Mouse (Mus musculus) CD4-positive, CD25-positive, alpha-beta regulatory T cell (primary cell): ENCODE data around the gene Dll3. TPM values are rescaled to one million over a fixed set of nuclear protein-coding genes. Genes with fewer than 3 reads are reported as not detected.

ENCODE experiments used
- polyA plus RNA-seq: library from polyadenylated mRNA; unstranded; fragments of 100-300 nt; shearing (Covaris generic); gene quantifications from one replicate; pipeline ENCODE4 v1.2.1, GENCODE M21; 2017

The Dll3 gene
- not detected for polyA plus RNA-seq

GRCm38 (mm10) chr7:28301616-28302433 lies at the start of gene Dll3:
Dll3 (minus strand) TSS chr7:28302238.

GRCm38 (mm10) chr7:28350155-28350883 lies 48.3 kb upstream of the Dll3 start, which contains the start of gene Rps16:
Rps16 (plus strand) TSS chr7:28350652.

DNA sequence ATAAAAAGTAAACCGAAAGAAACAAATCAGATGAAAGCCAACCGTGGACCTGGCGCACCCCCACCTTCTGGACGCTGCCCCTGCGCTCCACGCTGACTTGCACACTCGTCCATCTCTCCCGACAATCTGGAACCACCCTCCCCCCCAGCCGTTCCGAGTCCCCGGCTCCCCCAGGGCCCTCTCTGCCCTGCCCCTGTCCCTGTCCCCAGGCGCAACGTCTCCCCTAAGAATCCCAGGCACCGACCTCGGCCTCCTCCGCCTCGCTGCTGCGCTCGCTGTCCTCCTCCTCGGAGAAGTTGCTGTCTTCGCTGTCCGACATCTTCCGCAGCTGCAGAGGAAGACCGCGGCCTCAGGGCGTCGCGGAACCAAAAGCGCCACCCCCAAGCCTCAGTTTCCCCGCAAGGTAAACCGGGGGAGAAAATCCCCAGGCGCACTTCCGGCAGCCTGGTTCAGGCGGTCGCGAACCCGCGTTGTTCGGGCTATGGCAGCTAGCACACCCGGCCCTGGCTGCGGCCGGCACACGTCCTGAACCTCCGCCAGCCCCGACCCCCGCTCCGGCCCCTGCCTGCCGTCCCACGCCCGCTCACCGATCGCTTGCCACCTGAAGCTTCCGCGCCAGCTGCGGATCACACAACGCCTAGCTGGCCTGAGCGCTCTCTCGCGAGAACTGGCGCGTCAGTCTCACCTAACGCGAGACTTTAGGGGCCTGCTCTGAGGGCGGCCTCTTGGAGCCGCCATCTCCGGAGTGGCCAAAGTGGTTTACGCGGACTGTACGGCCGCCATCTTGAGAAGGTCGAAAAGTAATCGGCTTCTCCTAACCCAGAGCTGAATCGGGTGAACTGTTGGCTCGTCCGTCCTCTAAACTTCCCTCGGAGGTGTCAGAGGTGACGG lies 36.3 kb upstream of the Dll3 start, which contains the start of gene Supt5:
Gene Supt5 (minus strand): TSS at position 639 of the 891 bp plus-strand sequence.

GRCm38 (mm10) chr7:28311926-28312543 lies 10.0 kb upstream of the Dll3 start, which contains the start of gene Timm50:
Timm50 (minus strand) TSS chr7:28312072.

GRCm38 (mm10) chr7:28290638-28291590 lies 11.1 kb downstream of the Dll3 start, which contains the start of gene Selenov:
Selenov (minus strand) TSS chr7:28291186.

DNA sequence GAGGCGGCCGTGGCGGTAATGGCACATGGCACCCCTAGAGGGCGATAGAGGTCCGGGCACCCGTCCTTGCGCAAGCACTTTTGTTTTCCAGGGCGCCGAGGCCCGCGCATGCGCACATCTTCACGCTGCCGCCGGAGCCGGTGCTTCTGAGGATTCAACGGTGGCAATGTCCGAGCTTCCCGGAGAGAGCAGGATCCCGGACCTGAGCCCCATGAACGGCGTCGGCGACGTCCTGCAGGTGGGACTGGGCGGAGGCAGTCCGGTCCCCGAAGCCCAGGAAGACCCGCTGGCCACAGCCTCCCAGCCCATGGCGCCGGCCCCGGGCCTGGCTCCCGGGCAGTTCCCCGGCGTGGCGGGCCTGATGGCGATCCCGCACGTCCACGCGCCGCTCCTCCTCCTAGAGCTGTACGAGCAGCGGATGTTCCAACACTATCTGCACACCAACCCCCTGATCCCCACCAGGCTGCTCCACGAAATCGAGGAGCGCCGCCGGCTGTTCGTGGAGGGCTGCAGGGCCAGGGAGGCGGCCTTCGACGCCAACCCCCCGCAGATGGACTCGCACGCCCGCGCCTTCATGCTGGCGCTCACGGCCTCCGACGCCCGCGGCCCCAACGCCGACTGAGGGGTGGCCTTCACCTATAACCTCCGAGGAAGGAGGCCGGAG lies 24.3 kb downstream of the Dll3 start, which contains the start of gene Eid2b:
Gene Eid2b (plus strand): TSS at position 125 of the 664 bp plus-strand sequence.

DNA sequence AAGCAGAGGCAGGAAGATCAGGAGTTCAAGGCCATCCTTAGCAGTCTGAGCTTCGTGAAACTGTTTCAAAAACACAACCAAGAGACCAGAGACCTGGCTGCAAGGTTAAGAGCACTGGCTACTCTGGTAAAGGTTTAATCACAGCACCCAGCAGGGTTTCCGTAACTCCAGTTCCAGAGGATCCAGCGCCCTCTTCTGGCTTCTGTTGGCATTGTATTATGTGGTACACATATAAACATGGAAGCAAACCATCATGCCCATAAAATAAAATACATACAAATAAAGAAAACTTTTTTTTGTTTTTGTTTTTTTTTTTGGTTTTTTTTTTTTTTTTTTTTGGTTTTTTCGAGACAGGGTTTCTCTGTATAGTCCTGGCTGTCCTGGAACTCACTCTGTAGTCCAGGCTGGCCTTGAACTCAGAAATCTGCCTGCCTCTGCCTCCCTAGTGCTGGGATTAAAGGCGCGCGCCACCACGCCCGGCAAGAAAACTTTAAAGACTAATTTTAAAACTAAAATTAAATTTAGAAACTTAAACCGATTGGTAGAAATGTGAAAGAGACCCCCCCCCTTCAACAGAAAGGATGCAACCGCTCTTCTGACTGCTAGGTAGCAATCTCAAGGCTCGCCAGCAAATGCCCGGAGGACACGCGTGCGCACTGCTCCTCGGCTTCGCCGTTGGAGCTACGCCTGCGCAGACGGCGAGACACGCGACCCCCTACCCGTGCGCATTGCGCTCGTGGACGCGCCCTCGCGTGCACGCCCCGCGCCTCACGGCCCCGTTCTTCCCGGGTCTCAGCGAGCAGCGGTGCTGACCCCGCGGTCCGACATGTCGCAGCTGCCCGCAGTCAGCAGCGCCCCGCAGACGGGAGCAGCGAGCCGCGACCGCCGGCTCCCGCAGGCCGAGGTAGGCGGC lies 34.7 kb downstream of the Dll3 start, which contains the start of gene Eid2:
Gene Eid2 (plus strand): TSS at position 753 of the 913 bp plus-strand sequence.

Other genes starting within 250 kb of the Dll3 start
- gene Fcgbp, start 231.0 kb downstream of the Dll3 start, polyA plus RNA-seq, result 0.04 TPM
- gene 9530053A07Rik, start 172.8 kb downstream of the Dll3 start, polyA plus RNA-seq, result not detected
- 174 TPM for gene Fbl, start 132.5 kb downstream of the Dll3 start, polyA plus RNA-seq
- gene Dyrk1b, start 122.8 kb downstream of the Dll3 start, polyA plus RNA-seq, result 14.0 TPM
- 15.0 TPM for gene Eid2, start 34.4 kb downstream of the Dll3 start, polyA plus RNA-seq
- gene Eid2b, start 24.5 kb downstream of the Dll3 start, polyA plus RNA-seq, result 6.3 TPM
- not detected for gene Selenov, start 11.1 kb downstream of the Dll3 start, polyA plus RNA-seq
- 82.7 TPM for gene Timm50, start 9.8 kb upstream of the Dll3 start, polyA plus RNA-seq
- gene Supt5, start 36.5 kb upstream of the Dll3 start, polyA plus RNA-seq, result 193 TPM
- 768 TPM for gene Rps16, start 48.4 kb upstream of the Dll3 start, polyA plus RNA-seq
- 85.7 TPM for gene Plekhg2, start 70.4 kb upstream of the Dll3 start, polyA plus RNA-seq
- 259 TPM for gene Zfp36, start 78.0 kb upstream of the Dll3 start, polyA plus RNA-seq
- 28.5 TPM for gene Med29, start 90.5 kb upstream of the Dll3 start, polyA plus RNA-seq
- gene Paf1, start 90.7 kb upstream of the Dll3 start, polyA plus RNA-seq, result 100 TPM
- gene Gmfg, start 135.2 kb upstream of the Dll3 start, polyA plus RNA-seq, result 295 TPM
- 1.3 TPM for gene Lrfn1, start 149.7 kb upstream of the Dll3 start, polyA plus RNA-seq
- gene Ifnl2, start 208.2 kb upstream of the Dll3 start, polyA plus RNA-seq, result not detected
- gene Ifnl3, start 220.6 kb upstream of the Dll3 start, polyA plus RNA-seq, result not detected
- gene Sycn, start 238.6 kb upstream of the Dll3 start, polyA plus RNA-seq, result not detected
- not detected for gene Nccrp1, start 245.0 kb upstream of the Dll3 start, polyA plus RNA-seq